Mouse (Mus musculus): ENCODE measurements around the gene Ehf. TPM values are rescaled to one million over a fixed set of nuclear protein-coding genes. Genes with fewer than 3 reads are reported as not detected.

The Ehf gene
- polyA plus RNA-seq, 1 experiment from 2014 or later, result 19.2 TPM

GRCm38 (mm10) chr2:103274270-103274669, 28.8 kb downstream of the Ehf start:
- H3K9ac ChIP-seq, result no peak overlapping the region
- WGBS, result 67% methylated on average over 1 of the region's 1 CpGs

GRCm38 (mm10) chr2:103271481-103271880, 31.6 kb downstream of the Ehf start:
- no peak for ATAC-seq
- no peak overlapping the region for H3K4me2 ChIP-seq (replicated peaks)
- H3K27ac ChIP-seq, result no peak overlapping the region
- no peak overlapping the region for H3K4me3 ChIP-seq (replicated peaks)
- H3K36me3 ChIP-seq, result no peaks in the 10 kb centered on the region
- no peak overlapping the region for H3K9ac ChIP-seq
- H3K27me3 ChIP-seq (replicated peaks), result no peaks in the 10 kb centered on the region
- WGBS, result 82% methylated on average over 8 of the region's 8 CpGs
- no peaks in the 10 kb centered on the region for H3K9me3 ChIP-seq
- H3K4me1 ChIP-seq (replicated peaks), result no peaks in the 10 kb centered on the region

More at GRCm38 (mm10) chr2:103274270-103274669, 28.8 kb downstream of the Ehf start:
- H3K4me2 ChIP-seq (replicated peaks), result no peak overlapping the region
- no peaks in the 10 kb centered on the region for H3K9me3 ChIP-seq
- H3K36me3 ChIP-seq, result no peaks in the 10 kb centered on the region
- no peaks in the 10 kb centered on the region for H3K27me3 ChIP-seq (replicated peaks)
- H3K27ac ChIP-seq, result no peak overlapping the region
- no peak overlapping the region for H3K4me3 ChIP-seq (replicated peaks)
- no peak for ATAC-seq
- H3K4me1 ChIP-seq (replicated peaks), result no peaks in the 10 kb centered on the region

- ATAC-seq, result no peak
- Histone ChIP-seq H3K4me1 (replicated peaks) (no peaks in the 10 kb centered on the region), H3K9me3 (no peaks in the 10 kb centered on the region), H3K9ac (no peak overlapping the region), H3K4me2 (replicated peaks) (no peak overlapping the region), H3K27me3 (replicated peaks) (no peaks in the 10 kb centered on the region), H3K36me3 (no peaks in the 10 kb centered on the region), H3K27ac (no peak overlapping the region), H3K4me3 (replicated peaks) (no peak overlapping the region)
- WGBS, result 77% methylated on average over 5 of the region's 5 CpGs
Observed at GRCm38 (mm10) chr2:103270556-103271160, 32.4 kb downstream of the Ehf start.

- Histone ChIP-seq H3K36me3 (no peaks in the 10 kb centered on the region), H3K27ac (no peak overlapping the region), H3K4me2 (replicated peaks) (no peak overlapping the region), H3K9ac (no peak overlapping the region), H3K4me3 (replicated peaks) (no peak overlapping the region), H3K9me3 (no peaks in the 10 kb centered on the region), H3K27me3 (replicated peaks) (no peaks in the 10 kb centered on the region), H3K4me1 (replicated peaks) (no peaks in the 10 kb centered on the region)
- WGBS, result 94% methylated on average over 4 of the region's 4 CpGs
- no peak for ATAC-seq
Observed at GRCm38 (mm10) chr2:103239086-103239485, 64.0 kb downstream of the Ehf start.

- H3K4me3 ChIP-seq (replicated peaks), result no peak overlapping the region
- no peaks in the 10 kb centered on the region for H3K36me3 ChIP-seq
- no peaks in the 10 kb centered on the region for H3K9me3 ChIP-seq
- no peak overlapping the region for H3K4me2 ChIP-seq (replicated peaks)
- 97% methylated on average over 2 of the region's 2 CpGs for WGBS
- H3K9ac ChIP-seq, result no peak overlapping the region
- no peak overlapping the region for H3K27ac ChIP-seq
- no peak for ATAC-seq
- no peaks in the 10 kb centered on the region for H3K27me3 ChIP-seq (replicated peaks)
- H3K4me1 ChIP-seq (replicated peaks), result no peaks in the 10 kb centered on the region
Observed at GRCm38 (mm10) chr2:103226781-103227180, 76.3 kb downstream of the Ehf start.

GRCm38 (mm10) chr2:103220871-103221270, 82.2 kb downstream of the Ehf start:
- no peak overlapping the region for H3K4me3 ChIP-seq (replicated peaks)
- H3K9ac ChIP-seq, result no peak overlapping the region
- H3K27ac ChIP-seq, result no peak overlapping the region
- H3K4me2 ChIP-seq (replicated peaks), result no peak overlapping the region
- H3K4me1 ChIP-seq (replicated peaks), result no peaks in the 10 kb centered on the region
- no peaks in the 10 kb centered on the region for H3K27me3 ChIP-seq (replicated peaks)
- no peaks in the 10 kb centered on the region for H3K9me3 ChIP-seq
- WGBS, result 86% methylated on average over 2 of the region's 2 CpGs
- no peaks in the 10 kb centered on the region for H3K36me3 ChIP-seq
- no peak for ATAC-seq

- Histone ChIP-seq H3K9me3 (no peaks in the 10 kb centered on the region), H3K27ac (no peak overlapping the region), H3K27me3 (replicated peaks) (no peaks in the 10 kb centered on the region), H3K4me1 (replicated peaks) (no peaks in the 10 kb centered on the region), H3K4me2 (replicated peaks) (no peak overlapping the region), H3K36me3 (no peaks in the 10 kb centered on the region), H3K4me3 (replicated peaks) (no peak overlapping the region), H3K9ac (no peak overlapping the region)
- WGBS, result 87% methylated on average over 4 of the region's 4 CpGs
- no peak for ATAC-seq
Observed at GRCm38 (mm10) chr2:103218323-103218722, 84.8 kb downstream of the Ehf start.

GRCm38 (mm10) chr2:103215801-103216200, 87.3 kb downstream of the Ehf start:
- no peak for ATAC-seq

GRCm38 (mm10) chr2:103214861-103215260, 88.2 kb downstream of the Ehf start:
- Histone ChIP-seq H3K4me2 (replicated peaks) (no peak overlapping the region), H3K9me3 (no peaks in the 10 kb centered on the region), H3K27ac (no peak overlapping the region), H3K36me3 (no peaks in the 10 kb centered on the region), H3K4me3 (replicated peaks) (no peak overlapping the region), H3K4me1 (replicated peaks) (no peaks in the 10 kb centered on the region), H3K9ac (no peak overlapping the region), H3K27me3 (replicated peaks) (no peaks in the 10 kb centered on the region)
- ATAC-seq, result no peak
- 84% methylated on average over 8 of the region's 8 CpGs for WGBS

More at GRCm38 (mm10) chr2:103215801-103216200, 87.3 kb downstream of the Ehf start:
- Histone ChIP-seq H3K36me3 (no peaks in the 10 kb centered on the region), H3K9me3 (no peaks in the 10 kb centered on the region), H3K4me1 (replicated peaks) (no peaks in the 10 kb centered on the region), H3K4me3 (replicated peaks) (no peak overlapping the region), H3K4me2 (replicated peaks) (no peak overlapping the region), H3K9ac (no peak overlapping the region), H3K27me3 (replicated peaks) (no peaks in the 10 kb centered on the region), H3K27ac (no peak overlapping the region)
- WGBS, result 91% methylated on average over 4 of the region's 4 CpGs

GRCm38 (mm10) chr2:103213547-103213946, 89.5 kb downstream of the Ehf start:
- WGBS, result 79% methylated on average over 1 of the region's 1 CpGs
- no peak for ATAC-seq
- Histone ChIP-seq H3K4me1 (replicated peaks) (no peaks in the 10 kb centered on the region), H3K27ac (no peak overlapping the region), H3K4me2 (replicated peaks) (no peak overlapping the region), H3K36me3 (no peaks in the 10 kb centered on the region), H3K27me3 (replicated peaks) (no peaks in the 10 kb centered on the region), H3K9me3 (no peaks in the 10 kb centered on the region), H3K4me3 (replicated peaks) (no peak overlapping the region), H3K9ac (no peak overlapping the region)

Other genes with a start within 250 kb of the Ehf start
- 34.9 and 36.6 TPM in 2 replicates for gene Pdhx, start 229.8 kb downstream of the Ehf start, polyA plus RNA-seq (2015; fragmentation: Nextera tagmentation; extraction: Ambion mirVana)
- gene Apip, start 229.6 kb downstream of the Ehf start, polyA plus RNA-seq (2015; fragmentation: Nextera tagmentation; extraction: Ambion mirVana), result 55.1 and 55.6 TPM in 2 replicates
- 0.13 and 0.20 TPM in 2 replicates for gene Elf5, start 108.4 kb upstream of the Ehf start, polyA plus RNA-seq (2015; fragmentation: Nextera tagmentation; extraction: Ambion mirVana)
- 128 and 131 TPM in 2 replicates for gene Cat, start 181.9 kb upstream of the Ehf start, polyA plus RNA-seq (2015; fragmentation: Nextera tagmentation; extraction: Ambion mirVana)